Mouse (Mus musculus): ENCODE data around the gene Dr1.

DNA sequence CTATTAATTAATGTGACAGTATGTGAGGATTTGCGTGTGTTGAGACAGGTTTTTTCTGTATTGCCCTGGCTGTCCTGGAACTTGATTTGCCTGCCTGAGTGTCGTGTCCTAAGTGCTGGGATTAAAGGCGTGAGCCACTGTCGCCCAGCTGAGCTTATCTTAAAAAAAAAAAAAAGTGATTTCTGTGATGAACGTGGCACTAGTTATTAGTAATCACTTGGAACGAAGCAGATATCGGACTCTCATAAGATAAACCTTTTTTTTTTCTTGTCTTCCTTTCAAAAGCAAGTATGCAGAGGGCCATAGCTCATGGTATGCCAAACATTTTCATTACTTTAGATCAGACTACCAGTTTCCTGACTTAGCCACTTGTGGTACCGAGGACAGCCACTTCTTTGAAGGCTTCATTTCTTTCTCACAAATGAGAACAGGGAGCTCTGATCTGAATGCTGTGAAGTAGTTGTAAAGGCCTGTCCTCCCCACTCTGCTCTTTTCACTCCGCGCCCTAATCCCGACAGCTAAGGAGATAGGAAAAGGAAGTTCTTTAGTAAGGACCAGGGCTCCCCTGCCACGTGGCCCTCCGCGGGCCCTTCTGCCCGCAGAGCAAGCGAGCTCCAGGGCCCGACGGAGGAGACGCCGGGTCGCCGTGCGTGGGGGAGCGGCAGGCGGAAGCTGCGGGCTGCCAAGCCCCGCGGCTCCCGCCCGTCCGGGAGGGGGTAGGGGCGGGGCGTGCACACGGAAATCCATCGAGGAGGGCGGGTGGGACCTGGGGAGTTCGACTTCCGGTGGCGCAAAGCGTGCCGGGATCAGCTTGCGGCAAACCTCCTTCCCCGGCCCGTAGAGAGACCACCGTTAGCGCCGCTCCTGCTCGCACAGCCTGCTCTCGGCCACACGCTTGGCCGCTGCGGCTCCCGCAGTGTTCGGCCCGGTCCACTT is at the start of gene Dr1:
- TF ChIP-seq GATA1 (IDR thresholded peaks at IDR 0.05; ENCODE audit: borderline replicate concordance, low read length) (no peak), FLI1 (IDR thresholded peaks at IDR 0.05; ENCODE audit: low read length) (no peak)
